Mouse (Mus musculus) lung, postnatal 0 days (tissue): ENCODE results near the gene Stk31.

Experiments used
- CTCF ChIP-seq: IDR thresholded peaks from 2 replicates; pipeline ENCODE4 v1.5.1; 2016; ENCODE audit warnings: antibody characterized with exemption, mild to moderate bottlenecking
- EP300 ChIP-seq: IDR thresholded peaks from 2 replicates; pipeline ENCODE4 v1.6.1; 2016; ENCODE audit warnings: antibody characterized with exemption, mild to moderate bottlenecking, control low read depth

DNA sequence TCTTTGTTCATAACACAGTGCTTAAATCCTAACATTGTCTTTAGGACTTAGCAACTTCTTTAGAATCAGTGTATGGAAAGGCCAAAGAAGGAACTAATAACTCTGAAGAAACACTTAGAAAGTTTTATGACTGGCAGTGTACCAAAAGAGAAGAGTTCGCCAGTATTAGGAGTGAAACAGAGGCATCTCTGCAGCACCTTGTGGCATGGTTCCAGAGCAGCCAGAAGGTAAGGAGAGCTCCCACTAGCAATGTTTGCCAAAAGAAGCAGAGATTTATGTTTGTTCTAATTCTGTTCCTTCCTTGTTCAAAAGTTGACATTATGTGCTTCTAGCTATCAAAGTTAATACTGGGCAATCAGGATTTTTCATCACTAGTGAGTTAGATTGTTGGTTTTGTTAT, 41.9 kb downstream of the Stk31 start:
- TF ChIP-seq CTCF = no peak
- no peak for TF ChIP-seq EP300
